Mouse (Mus musculus): Measurements from ENCODE around the gene Panx3. TPM values are rescaled to one million over a fixed set of nuclear protein-coding genes. Genes with fewer than 3 reads are reported as not detected.
A peak's percentile ranks its signal among the peaks of the same experiment; 100 is the strongest.

The Panx3 gene
- total and polyA plus RNA-seq, 3 experiments = 0.17 to 0.42 TPM; not detected in 1

- no peak for TF ChIP-seq BHLHE40 (IDR thresholded peaks at IDR 0.05; ENCODE audit: borderline replicate concordance, low read depth, low read length)
- TF ChIP-seq MAFK (IDR thresholded peaks at IDR 0.05; ENCODE audit: borderline replicate concordance, low read depth, low read length) = no peak
- TF ChIP-seq POLR2AphosphoS5 (IDR thresholded peaks at IDR 0.05; ENCODE audit: borderline replicate concordance, low read depth, low read length) = no peak
- no peak for TF ChIP-seq ZNF384 (IDR thresholded peaks at IDR 0.05; ENCODE audit: low read depth, low read length)
- no peak for TF ChIP-seq MEF2A (IDR thresholded peaks at IDR 0.05; ENCODE audit: extremely low read depth, insufficient replicate concordance, low read depth, low read length, poor library complexity, severe bottlenecking)
- no peak for TF ChIP-seq CHD1 (IDR thresholded peaks at IDR 0.05; ENCODE audit: low read depth, low read length)
- peak; percentile 45; the same call in 1 of the 2 replicates for TF ChIP-seq MAX (IDR thresholded peaks at IDR 0.05; ENCODE audit: low read length)
- TF ChIP-seq MXI1 (IDR thresholded peaks at IDR 0.05; ENCODE audit: low read depth, low read length) = peak; percentile 20; the same call in 1 of the 2 replicates
- no peak for TF ChIP-seq SMC3 (IDR thresholded peaks at IDR 0.05; ENCODE audit: low read depth, low read length)
- no peak for TF ChIP-seq RCOR1 (IDR thresholded peaks at IDR 0.05; ENCODE audit: low read depth, low read length)
- no peak for TF ChIP-seq JUND (IDR thresholded peaks at IDR 0.05; ENCODE audit: low read depth, low read length)
These were observed 3.0 kb downstream of the Panx3 start (continued) for GRCm38 (mm10) chr9:37666045-37666444.

- H3K27ac ChIP-seq (ENCODE audit: control insufficient read depth, low read depth, low read length) = no peak overlapping the region
- peaks cover 0 to 27% of the 10 kb centered on the region in 2 experiments; a peak in 2 of 4 replicates for H3K36me3 ChIP-seq (ENCODE audit: control insufficient read depth in 1 of 2, insufficient read depth in 2 of 2, low read length in 2 of 2)
- no peak overlapping the region for H3K9ac ChIP-seq (ENCODE audit: control insufficient read depth, low read depth, low read length, poor library complexity, severe bottlenecking)
- TF ChIP-seq TCF12 (IDR thresholded peaks at IDR 0.05; ENCODE audit: low read depth, low read length) = no peak
- TF ChIP-seq CTCF (IDR thresholded peaks at IDR 0.05 in 2 of 3, conservative IDR thresholded peaks at IDR 0.05 in 1 of 3; ENCODE audit: control insufficient read depth in 1 of 3, insufficient read depth in 1 of 3, low read depth in 2 of 3, low read length in 3 of 3, poor library complexity in 1 of 3, severe bottlenecking in 1 of 3) = no peak
- no peak for TF ChIP-seq MEF2A (IDR thresholded peaks at IDR 0.05; ENCODE audit: extremely low read depth, insufficient replicate concordance, low read depth, low read length, poor library complexity, severe bottlenecking)
- TF ChIP-seq ZKSCAN1 (IDR thresholded peaks at IDR 0.05; ENCODE audit: low read depth, low read length) = no peak
- TF ChIP-seq KAT2A (conservative IDR thresholded peaks at IDR 0.05; ENCODE audit: low read depth, low read length) = no peak
- no peak for TF ChIP-seq POLR2A (IDR thresholded peaks at IDR 0.05; ENCODE audit: control insufficient read depth in 1 of 2, insufficient read depth in 1 of 2, low read depth in 1 of 2, low read length in 2 of 2, poor library complexity in 1 of 2)
- TF ChIP-seq MYC (IDR thresholded peaks at IDR 0.05; ENCODE audit: low read depth, low read length) = no peak
- TF ChIP-seq MAZ (IDR thresholded peaks at IDR 0.05; ENCODE audit: low read depth, low read length) = no peak
- TF ChIP-seq MAFK (IDR thresholded peaks at IDR 0.05; ENCODE audit: borderline replicate concordance, low read depth, low read length) = no peak
- no peak for TF ChIP-seq ZC3H11A (IDR thresholded peaks at IDR 0.05; ENCODE audit: low read depth, low read length)
- no peak for TF ChIP-seq CHD2 (IDR thresholded peaks at IDR 0.05; ENCODE audit: low read length)
- no peak for TF ChIP-seq NRF1 (IDR thresholded peaks at IDR 0.05; ENCODE audit: insufficient read depth, low read depth, low read length, poor library complexity, severe bottlenecking)
- no peak for TF ChIP-seq MYB (IDR thresholded peaks at IDR 0.05; ENCODE audit: low read depth, low read length)
- TF ChIP-seq TAL1 (IDR thresholded peaks at IDR 0.05; ENCODE audit: low read length) = no peak
- H3K4me1 ChIP-seq (ENCODE audit: control insufficient read depth in 1 of 2, insufficient read depth in 2 of 2, low read length in 2 of 2) = peaks cover 31 to 35% of the 10 kb centered on the region in 2 experiments
- no peaks in the 10 kb centered on the region for H3K27me3 ChIP-seq (ENCODE audit: control insufficient read depth in 1 of 2, insufficient read depth in 2 of 2, low read length in 2 of 2)
- DNase-seq (ENCODE audit: low read depth, low spot score) = no peak
- H3K79me2 ChIP-seq (ENCODE audit: control insufficient read depth, insufficient read depth, low read length, poor library complexity) = no peaks in the 10 kb centered on the region
- H3K9me3 ChIP-seq (replicated peaks; ENCODE audit: insufficient read depth, low read length) = no peaks in the 10 kb centered on the region
- H3K4me3 ChIP-seq (ENCODE audit: control insufficient read depth in 1 of 2, insufficient read depth in 1 of 2, low read depth in 2 of 2, low read length in 2 of 2) = no peak overlapping the region
These were observed 4.4 kb downstream of the Panx3 start for GRCm38 (mm10) chr9:37664604-37665003.
